In the genomic region with DNA sequence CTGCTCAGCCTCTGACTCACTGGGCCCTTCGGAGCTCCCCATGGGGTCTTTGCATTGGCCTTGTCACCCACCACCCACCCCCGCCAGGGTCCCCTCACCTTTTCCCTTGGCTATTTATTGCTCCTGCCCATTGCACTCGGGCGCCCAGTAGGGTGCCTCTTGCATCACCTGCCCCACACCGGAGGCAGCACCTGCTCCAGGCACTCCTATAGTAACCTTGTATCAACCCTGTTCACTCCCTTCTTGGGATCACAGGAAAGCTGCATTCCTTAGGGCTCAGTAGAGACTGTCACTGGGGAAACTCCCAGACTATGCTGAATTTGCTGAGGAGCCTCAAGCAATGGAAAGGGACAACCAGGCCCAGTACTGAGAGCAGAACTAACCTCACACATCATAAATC, we compare ENCODE assay signal across 11 mouse cellular contexts. TPM values are rescaled to one million over a fixed set of nuclear protein-coding genes. Genes with fewer than 3 reads are reported as not detected.
A peak's percentile ranks its signal among the peaks of the same experiment; 100 is the strongest.
DNase-seq lines count a peak whose midpoint lies in the region; ATAC-seq and TF ChIP-seq lines count a peak whose summit lies in the region.
"Had no signal": no experiment of that assay in that cellular context is flagged by ENCODE, and none has a peak within 500 bp of the region (broad histone marks: within the 10 kb centered on the region; RNA-seq: fewer than 3 reads in every experiment).

No protein-coding gene starts in this region.

- no peak for DNase-seq in forebrain, postnatal 0 days
- DNase-seq in forebrain, embryonic 14.5 days (ENCODE audit: low spot score), result no peak
- DNase-seq in midbrain, embryonic 10.5 days (ENCODE audit: low spot score), result no peak
- DNase-seq in midbrain, embryonic 14.5 days, result no peak
- DNase-seq in right cerebral cortex, adult 18-20 months, result no peak
- DNase-seq in cerebellum, postnatal 10 days, result no peak
- DNase-seq: heart, postnatal 4 days; lung, embryonic 14.5 days; spleen, adult 18-20 months had no signal

- H3K9ac ChIP-seq in forebrain, postnatal 0 days, result no peak overlapping the region
- H3K9ac ChIP-seq in forebrain, embryonic 14.5 days (ENCODE audit: low read length), result no peak overlapping the region
- H3K9ac ChIP-seq in midbrain, embryonic 14.5 days (replicated peaks; ENCODE audit: low read length), result no peak overlapping the region
- no peak overlapping the region for H3K9ac ChIP-seq in liver, embryonic 12.5 days
- H3K9ac ChIP-seq: lung, embryonic 14.5 days had no signal

- no peak for TF ChIP-seq CTCF in forebrain, postnatal 0 days (IDR thresholded peaks at IDR 0.05; ENCODE audit: low read depth)

- ATAC-seq in forebrain, postnatal 0 days, result no peak
- ATAC-seq in forebrain, embryonic 14.5 days, result no peak
- no peak for ATAC-seq in midbrain, embryonic 14.5 days (ENCODE audit: low FRiP score, low TSS enrichment)
- ATAC-seq in liver, embryonic 12.5 days, result 0 out of 2 replicates have a peak, but pooled peaks have one; percentile 25
- no peak for ATAC-seq in cerebellum, adult (ENCODE audit: insufficient number of reproducible peaks, low FRiP score, low TSS enrichment)

- H3K27me3 ChIP-seq in forebrain, postnatal 0 days (ENCODE audit: insufficient read depth, low read length), result peaks cover 6% of the 10 kb centered on the region; the same call in 1 of the 2 replicates
- H3K27me3 ChIP-seq in forebrain, embryonic 14.5 days (replicated peaks; ENCODE audit: control insufficient read depth, insufficient read depth, low read length), result no peaks in the 10 kb centered on the region
- H3K27me3 ChIP-seq in midbrain, embryonic 10.5 days (ENCODE audit: low read depth, poor library complexity, severe bottlenecking), result peaks cover 21% of the 10 kb centered on the region
- no peaks in the 10 kb centered on the region for H3K27me3 ChIP-seq in midbrain, embryonic 14.5 days (ENCODE audit: control insufficient read depth, insufficient read depth, low read length)
- peaks cover 26% of the 10 kb centered on the region for H3K27me3 ChIP-seq in liver, embryonic 12.5 days (replicated peaks)

- H3K27ac ChIP-seq in forebrain, postnatal 0 days (ENCODE audit: low read depth, low read length), result 0 out of 2 replicates have a peak overlapping the region, but pooled peaks have one; percentile 9
- no peak overlapping the region for H3K27ac ChIP-seq in forebrain, embryonic 14.5 days (ENCODE audit: low read depth, low read length)
- peak overlapping the region; percentile 57; the same call in 1 of the 2 replicates for H3K27ac ChIP-seq in midbrain, embryonic 10.5 days (replicated peaks)
- no peak overlapping the region for H3K27ac ChIP-seq in midbrain, embryonic 14.5 days (replicated peaks; ENCODE audit: low read depth, low read length)
- no peak overlapping the region for H3K27ac ChIP-seq in liver, embryonic 12.5 days

- no peak overlapping the region for H3K4me2 ChIP-seq in forebrain, postnatal 0 days (ENCODE audit: low read depth)
- no peak overlapping the region for H3K4me2 ChIP-seq in forebrain, embryonic 14.5 days (ENCODE audit: low read length)
- no peak overlapping the region for H3K4me2 ChIP-seq in midbrain, embryonic 14.5 days (ENCODE audit: low read length)
- H3K4me2 ChIP-seq in liver, embryonic 12.5 days, result peak overlapping the region; percentile 41

- no peaks in the 10 kb centered on the region for H3K9me3 ChIP-seq in forebrain, postnatal 0 days (ENCODE audit: low read length)
- no peaks in the 10 kb centered on the region for H3K9me3 ChIP-seq in forebrain, embryonic 14.5 days (replicated peaks; ENCODE audit: control insufficient read depth, low read length)
- H3K9me3 ChIP-seq in midbrain, embryonic 10.5 days (replicated peaks), result peaks cover 13% of the 10 kb centered on the region
- H3K9me3 ChIP-seq in midbrain, embryonic 14.5 days (ENCODE audit: control insufficient read depth, low read length), result no peaks in the 10 kb centered on the region
- peaks cover 5% of the 10 kb centered on the region; the same call in 1 of the 2 replicates for H3K9me3 ChIP-seq in liver, embryonic 12.5 days (replicated peaks)

- 50% methylated on average over 5 of the region's 5 CpGs for WGBS in forebrain, postnatal 0 days
- 56% methylated on average over 5 of the region's 5 CpGs for WGBS in forebrain, embryonic 14.5 days
- 78% methylated on average over 5 of the region's 5 CpGs for WGBS in midbrain, embryonic 10.5 days
- 66% methylated on average over 5 of the region's 5 CpGs for WGBS in midbrain, embryonic 14.5 days
- WGBS in liver, embryonic 12.5 days (ENCODE audit: insufficient replicate concordance), result 44% methylated on average over 5 of the region's 5 CpGs

- H3K4me3 ChIP-seq in forebrain, postnatal 0 days (ENCODE audit: low read depth, low read length), result no peak overlapping the region
- no peak overlapping the region for H3K4me3 ChIP-seq in forebrain, embryonic 14.5 days (ENCODE audit: low read depth, low read length)
- no peak overlapping the region for H3K4me3 ChIP-seq in midbrain, embryonic 10.5 days
- H3K4me3 ChIP-seq in midbrain, embryonic 14.5 days (replicated peaks; ENCODE audit: low read depth, low read length), result no peak overlapping the region
- no peak overlapping the region for H3K4me3 ChIP-seq in liver, embryonic 12.5 days

- no peaks in the 10 kb centered on the region for H3K36me3 ChIP-seq in forebrain, postnatal 0 days (ENCODE audit: insufficient read depth)
- no peaks in the 10 kb centered on the region for H3K36me3 ChIP-seq in forebrain, embryonic 14.5 days (ENCODE audit: control insufficient read depth, insufficient read depth, low read length)
- H3K36me3 ChIP-seq in midbrain, embryonic 10.5 days, result no peaks in the 10 kb centered on the region
- H3K36me3 ChIP-seq in midbrain, embryonic 14.5 days (ENCODE audit: control insufficient read depth, insufficient read depth, low read length), result no peaks in the 10 kb centered on the region
- no peaks in the 10 kb centered on the region for H3K36me3 ChIP-seq in liver, embryonic 12.5 days

- no peaks in the 10 kb centered on the region for H3K4me1 ChIP-seq in forebrain, postnatal 0 days (ENCODE audit: insufficient read depth)
- peaks cover 5% of the 10 kb centered on the region; the same call in 1 of the 2 replicates for H3K4me1 ChIP-seq in forebrain, embryonic 14.5 days (ENCODE audit: control insufficient read depth, insufficient read depth, low read length)
- peaks cover 46% of the 10 kb centered on the region for H3K4me1 ChIP-seq in midbrain, embryonic 10.5 days
- 0 out of 2 replicates have a peak, but pooled peaks cover 3% of the 10 kb centered on the region for H3K4me1 ChIP-seq in midbrain, embryonic 14.5 days (ENCODE audit: control insufficient read depth, insufficient read depth, low read length)
- H3K4me1 ChIP-seq in liver, embryonic 12.5 days, result peaks cover 19% of the 10 kb centered on the region

RNA-seq across cellular contexts. Expression of gene Fam222a, which starts 6.9 kb away (rescaled TPM):
- 6.2 and 8.2 TPM in 2 replicates for total RNA-seq in forebrain, postnatal 0 days (2014; rRNA removed)
- 2.9 and 3.4 TPM in 2 replicates for polyA plus RNA-seq in forebrain, postnatal 0 days (2015; fragmentation: Nextera tagmentation; extraction: Ambion mirVana)
- 4.5 and 5.0 TPM in 2 replicates for polyA plus RNA-seq in forebrain, embryonic 14.5 days (2014; fragmentation: Nextera tagmentation; extraction: Ambion mirVana)
- polyA plus RNA-seq in midbrain, embryonic 10.5 days (2016; fragmentation: Nextera tagmentation; extraction: Ambion mirVana), result 4.0 and 5.1 TPM in 2 replicates
- 5.7 and 7.0 TPM in 2 replicates for polyA plus RNA-seq in midbrain, embryonic 14.5 days (2014; fragmentation: Nextera tagmentation; extraction: Ambion mirVana)
- polyA plus RNA-seq in liver, embryonic 12.5 days (2016; fragmentation: Nextera tagmentation; extraction: Ambion mirVana), result 1.3 and 1.4 TPM in 2 replicates

Comparison
In these comparisons a context has a peak if more than half of its experiments do, and no peak if none do; other contexts are left out.
1. H3K27ac ChIP-seq: peak in forebrain, postnatal 0 days (single experiment) and midbrain, embryonic 10.5 days (single experiment); none in forebrain, embryonic 14.5 days (single experiment), midbrain, embryonic 14.5 days (single experiment) and liver, embryonic 12.5 days (single experiment).